Mouse (Mus musculus): ENCODE data around the gene Alox12. TPM values are rescaled to one million over a fixed set of nuclear protein-coding genes. Genes with fewer than 3 reads are reported as not detected.
A peak's percentile ranks its signal among the peaks of the same experiment; 100 is the strongest.

Alox12 gene
- polyA plus RNA-seq (2014; fragmentation: Nextera tagmentation; extraction: Ambion mirVana) = 3.3 and 3.6 TPM in 2 replicates

DNA sequence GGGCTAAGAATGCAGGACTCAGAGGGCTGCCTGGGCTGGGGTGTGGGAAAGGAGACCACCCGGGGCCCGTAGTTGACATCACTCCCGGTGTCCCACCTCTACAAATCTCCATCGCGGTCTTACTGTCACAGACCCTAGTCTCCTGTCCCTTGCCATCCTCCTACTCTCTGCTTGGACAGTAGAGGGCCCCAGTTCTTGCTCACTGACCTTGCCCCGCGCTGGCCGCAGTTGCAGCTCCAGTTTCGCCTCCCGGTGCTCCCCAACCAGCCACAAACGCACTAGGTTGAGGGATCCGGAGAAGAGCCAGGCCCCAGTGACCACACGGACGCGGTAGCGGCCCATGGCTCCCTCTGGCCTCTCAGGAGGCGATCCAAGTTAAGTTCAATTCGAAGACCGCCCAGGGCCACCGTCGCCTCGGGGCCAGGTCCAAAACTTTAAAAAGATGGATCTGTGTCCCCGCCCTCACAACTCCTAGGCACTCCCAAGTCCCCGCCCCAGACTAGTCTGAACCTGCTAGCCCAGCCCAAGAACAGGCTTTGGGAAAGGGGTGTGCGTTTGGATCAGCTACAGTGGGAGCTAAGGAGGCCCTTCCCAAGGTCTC is at the start of gene Alox12:
Alox12 (minus strand) TSS at position 423 of the 601 bp plus-strand sequence.
- Histone ChIP-seq H3K9ac (ENCODE audit: low read depth, low read length) (no peak within 1 kb of the TSS), H3K4me1 (ENCODE audit: control insufficient read depth, insufficient read depth, low read length) (no peaks in the 10 kb centered on the region), H3K9me3 (ENCODE audit: control insufficient read depth, low read length) (no peaks in the 10 kb centered on the region), H3K36me3 (ENCODE audit: control insufficient read depth, insufficient read depth, low read length) (no peaks in the 10 kb centered on the region), H3K27me3 (ENCODE audit: control insufficient read depth, insufficient read depth, low read length) (peaks cover 39% of the 10 kb centered on the region), H3K4me2 (replicated peaks; ENCODE audit: low read depth, low read length) (peak within 1 kb of the TSS; percentile 50), H3K4me3 (ENCODE audit: low read length) (peak within 1 kb of the TSS; percentile 32), H3K27ac (ENCODE audit: low read depth, low read length) (no peak within 1 kb of the TSS)
- WGBS = 1% methylated on average over 25 of the region's 25 CpGs
- peak; percentile 72 for ATAC-seq (ENCODE audit: low FRiP score, low TSS enrichment)

- H3K9me3 ChIP-seq (ENCODE audit: control insufficient read depth, low read length) = peaks cover 5% of the 10 kb centered on the region; the same call in 1 of the 2 replicates
- no peak overlapping the region for H3K4me3 ChIP-seq (ENCODE audit: low read length)
Measured at GRCm38 (mm10) chr11:70302293-70302692, 47.1 kb upstream of the Alox12 start.

DNA sequence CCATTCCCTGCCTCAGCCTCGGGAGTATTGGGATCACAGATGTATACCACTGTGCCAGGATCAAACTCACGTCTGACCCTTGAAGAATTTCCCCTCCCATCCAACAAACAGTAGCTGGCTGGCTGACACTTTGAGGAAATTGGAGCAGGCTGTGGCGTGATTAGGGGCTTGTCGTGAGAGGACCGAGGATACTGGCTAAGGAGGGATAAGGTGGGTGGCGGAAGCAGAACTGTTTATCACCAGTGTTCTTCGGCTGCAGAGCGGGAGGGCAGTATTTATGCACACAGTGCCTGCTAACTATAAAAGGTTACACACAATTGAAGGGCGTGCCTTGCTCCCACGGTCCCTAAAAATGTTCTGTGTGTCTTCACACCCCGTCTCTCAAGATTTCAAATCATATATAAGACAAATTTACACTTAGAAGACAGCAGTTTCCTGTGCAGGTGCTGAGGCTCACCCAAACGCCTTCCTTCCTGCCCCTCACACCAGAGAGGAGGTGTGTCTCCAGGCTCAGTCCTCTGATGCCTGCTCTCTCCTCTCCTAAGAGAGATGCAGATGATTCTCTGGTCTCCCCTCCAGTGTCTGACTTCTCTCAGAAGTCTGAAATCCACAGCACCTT is 42.8 kb upstream of the Alox12 start:
- ATAC-seq (ENCODE audit: low FRiP score, low TSS enrichment) = no peak
- H3K4me1 ChIP-seq (ENCODE audit: control insufficient read depth, insufficient read depth, low read length) = no peaks in the 10 kb centered on the region
- 36% methylated on average over 12 of the region's 12 CpGs for WGBS
- no peak overlapping the region for H3K9ac ChIP-seq (ENCODE audit: low read depth, low read length)
- H3K4me2 ChIP-seq (replicated peaks; ENCODE audit: low read depth, low read length) = no peak overlapping the region
- H3K27ac ChIP-seq (ENCODE audit: low read depth, low read length) = no peak overlapping the region; the same call in 1 of the 2 replicates
- H3K27me3 ChIP-seq (ENCODE audit: control insufficient read depth, insufficient read depth, low read length) = no peaks in the 10 kb centered on the region
- H3K9me3 ChIP-seq (ENCODE audit: control insufficient read depth, low read length) = peaks cover 5% of the 10 kb centered on the region; the same call in 1 of the 2 replicates
- no peak overlapping the region for H3K4me3 ChIP-seq (ENCODE audit: low read length)
- H3K36me3 ChIP-seq (ENCODE audit: control insufficient read depth, insufficient read depth, low read length) = no peaks in the 10 kb centered on the region

More at GRCm38 (mm10) chr11:70302293-70302692, 47.1 kb upstream of the Alox12 start:
- no peak overlapping the region for H3K27ac ChIP-seq (ENCODE audit: low read depth, low read length)
- no peaks in the 10 kb centered on the region for H3K36me3 ChIP-seq (ENCODE audit: control insufficient read depth, insufficient read depth, low read length)
- H3K27me3 ChIP-seq (ENCODE audit: control insufficient read depth, insufficient read depth, low read length) = no peaks in the 10 kb centered on the region
- 82% methylated on average over 4 of the region's 4 CpGs for WGBS
- no peaks in the 10 kb centered on the region for H3K4me1 ChIP-seq (ENCODE audit: control insufficient read depth, insufficient read depth, low read length)
- ATAC-seq (ENCODE audit: low FRiP score, low TSS enrichment) = no peak
- no peak overlapping the region for H3K4me2 ChIP-seq (replicated peaks; ENCODE audit: low read depth, low read length)
- no peak overlapping the region for H3K9ac ChIP-seq (ENCODE audit: low read depth, low read length)

- Histone ChIP-seq H3K4me2 (replicated peaks; ENCODE audit: low read depth, low read length) (no peak overlapping the region), H3K4me3 (ENCODE audit: low read length) (no peak overlapping the region), H3K4me1 (ENCODE audit: control insufficient read depth, insufficient read depth, low read length) (no peaks in the 10 kb centered on the region), H3K27ac (ENCODE audit: low read depth, low read length) (no peak overlapping the region; the same call in 1 of the 2 replicates), H3K27me3 (ENCODE audit: control insufficient read depth, insufficient read depth, low read length) (no peaks in the 10 kb centered on the region), H3K9me3 (ENCODE audit: control insufficient read depth, low read length) (peaks cover 5% of the 10 kb centered on the region; the same call in 1 of the 2 replicates), H3K9ac (ENCODE audit: low read depth, low read length) (no peak overlapping the region), H3K36me3 (ENCODE audit: control insufficient read depth, insufficient read depth, low read length) (no peaks in the 10 kb centered on the region)
- 32% methylated on average over 4 of the region's 4 CpGs for WGBS
- ATAC-seq (ENCODE audit: low FRiP score, low TSS enrichment) = no peak
Measured at GRCm38 (mm10) chr11:70297405-70297804, 42.3 kb upstream of the Alox12 start.

- H3K9me3 ChIP-seq (ENCODE audit: control insufficient read depth, low read length) = no peaks in the 10 kb centered on the region
- H3K9ac ChIP-seq (ENCODE audit: low read depth, low read length) = no peak overlapping the region
- no peaks in the 10 kb centered on the region for H3K36me3 ChIP-seq (ENCODE audit: control insufficient read depth, insufficient read depth, low read length)
- H3K4me2 ChIP-seq (replicated peaks; ENCODE audit: low read depth, low read length) = no peak overlapping the region
- no peaks in the 10 kb centered on the region for H3K27me3 ChIP-seq (ENCODE audit: control insufficient read depth, insufficient read depth, low read length)
- no peaks in the 10 kb centered on the region for H3K4me1 ChIP-seq (ENCODE audit: control insufficient read depth, insufficient read depth, low read length)
- H3K27ac ChIP-seq (ENCODE audit: low read depth, low read length) = no peak overlapping the region
- 92% methylated on average over 6 of the region's 6 CpGs for WGBS
- no peak overlapping the region for H3K4me3 ChIP-seq (ENCODE audit: low read length)
- ATAC-seq (ENCODE audit: low FRiP score, low TSS enrichment) = no peak
Measured at GRCm38 (mm10) chr11:70293881-70294280, 38.7 kb upstream of the Alox12 start.

DNA sequence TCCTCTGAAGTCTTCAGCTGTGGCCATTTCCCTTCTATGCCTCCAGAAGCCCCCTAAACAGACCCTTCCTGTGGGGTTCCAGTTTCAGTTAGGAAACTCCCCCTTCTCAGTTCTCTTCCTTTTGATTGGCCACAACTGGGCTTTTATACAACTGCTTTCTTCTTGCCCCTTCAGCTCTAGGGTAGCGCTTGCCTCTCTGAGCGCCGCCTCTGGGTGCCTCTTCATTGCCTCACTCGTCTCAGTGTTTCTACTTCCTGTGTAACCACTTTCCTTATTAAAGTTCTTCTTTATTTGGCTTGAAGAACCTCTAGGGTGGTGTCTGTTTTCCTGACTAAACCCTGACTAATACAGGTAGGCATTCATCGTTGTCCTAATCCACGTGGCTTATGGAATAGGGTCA is 36.1 kb upstream of the Alox12 start:
- Histone ChIP-seq H3K9me3 (ENCODE audit: control insufficient read depth, low read length) (no peaks in the 10 kb centered on the region), H3K27ac (ENCODE audit: low read depth, low read length) (no peak overlapping the region), H3K4me2 (replicated peaks; ENCODE audit: low read depth, low read length) (no peak overlapping the region), H3K36me3 (ENCODE audit: control insufficient read depth, insufficient read depth, low read length) (no peaks in the 10 kb centered on the region), H3K4me3 (ENCODE audit: low read length) (no peak overlapping the region), H3K4me1 (ENCODE audit: control insufficient read depth, insufficient read depth, low read length) (no peaks in the 10 kb centered on the region), H3K27me3 (ENCODE audit: control insufficient read depth, insufficient read depth, low read length) (no peaks in the 10 kb centered on the region), H3K9ac (ENCODE audit: low read depth, low read length) (no peak overlapping the region)
- WGBS = 86% methylated on average over 6 of the region's 6 CpGs
- ATAC-seq (ENCODE audit: low FRiP score, low TSS enrichment) = no peak

- no peak for ATAC-seq (ENCODE audit: low FRiP score, low TSS enrichment)
- no peak overlapping the region for H3K9ac ChIP-seq (ENCODE audit: low read depth, low read length)
- 48% methylated on average over 6 of the region's 6 CpGs for WGBS
- H3K4me2 ChIP-seq (replicated peaks; ENCODE audit: low read depth, low read length) = no peak overlapping the region
- no peak overlapping the region for H3K4me3 ChIP-seq (ENCODE audit: low read length)
- no peaks in the 10 kb centered on the region for H3K9me3 ChIP-seq (ENCODE audit: control insufficient read depth, low read length)
- no peak overlapping the region for H3K27ac ChIP-seq (ENCODE audit: low read depth, low read length)
- no peaks in the 10 kb centered on the region for H3K4me1 ChIP-seq (ENCODE audit: control insufficient read depth, insufficient read depth, low read length)
- H3K36me3 ChIP-seq (ENCODE audit: control insufficient read depth, insufficient read depth, low read length) = no peaks in the 10 kb centered on the region
- no peaks in the 10 kb centered on the region for H3K27me3 ChIP-seq (ENCODE audit: control insufficient read depth, insufficient read depth, low read length)
Measured at GRCm38 (mm10) chr11:70289236-70289635, 34.1 kb upstream of the Alox12 start.

DNA sequence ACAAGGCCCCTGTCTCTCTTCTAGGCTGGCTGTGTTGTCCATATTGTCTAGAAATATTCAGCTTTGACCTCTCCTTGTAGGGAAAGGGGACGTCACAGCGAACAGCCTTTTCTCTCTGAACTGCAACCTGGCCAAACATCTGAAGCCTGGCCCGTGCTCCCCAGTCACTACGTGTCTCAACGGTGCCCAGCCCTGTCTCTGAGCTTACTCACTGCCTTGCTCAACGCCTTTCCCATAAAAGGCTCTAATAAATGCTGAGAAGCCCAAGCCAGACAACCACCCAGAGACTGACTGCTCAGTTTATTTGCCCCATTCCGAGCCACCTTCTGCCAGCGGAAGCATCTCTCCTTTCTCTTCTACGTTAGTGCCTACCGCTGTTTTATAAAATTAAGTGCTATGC is 32.9 kb upstream of the Alox12 start:
- WGBS = 84% methylated on average over 10 of the region's 10 CpGs
- Histone ChIP-seq H3K36me3 (ENCODE audit: control insufficient read depth, insufficient read depth, low read length) (no peaks in the 10 kb centered on the region), H3K9me3 (ENCODE audit: control insufficient read depth, low read length) (no peaks in the 10 kb centered on the region), H3K9ac (ENCODE audit: low read depth, low read length) (no peak overlapping the region), H3K27me3 (ENCODE audit: control insufficient read depth, insufficient read depth, low read length) (no peaks in the 10 kb centered on the region), H3K4me1 (ENCODE audit: control insufficient read depth, insufficient read depth, low read length) (no peaks in the 10 kb centered on the region), H3K4me3 (ENCODE audit: low read length) (no peak overlapping the region), H3K27ac (ENCODE audit: low read depth, low read length) (no peak overlapping the region), H3K4me2 (replicated peaks; ENCODE audit: low read depth, low read length) (no peak overlapping the region)
- ATAC-seq (ENCODE audit: low FRiP score, low TSS enrichment) = no peak

- Histone ChIP-seq H3K4me3 (ENCODE audit: low read length) (no peak overlapping the region), H3K36me3 (ENCODE audit: control insufficient read depth, insufficient read depth, low read length) (no peaks in the 10 kb centered on the region), H3K9me3 (ENCODE audit: control insufficient read depth, low read length) (no peaks in the 10 kb centered on the region), H3K4me1 (ENCODE audit: control insufficient read depth, insufficient read depth, low read length) (no peaks in the 10 kb centered on the region), H3K27ac (ENCODE audit: low read depth, low read length) (no peak overlapping the region), H3K27me3 (ENCODE audit: control insufficient read depth, insufficient read depth, low read length) (no peaks in the 10 kb centered on the region), H3K4me2 (replicated peaks; ENCODE audit: low read depth, low read length) (no peak overlapping the region), H3K9ac (ENCODE audit: low read depth, low read length) (no peak overlapping the region)
- WGBS = 80% methylated on average over 5 of the region's 5 CpGs
- ATAC-seq (ENCODE audit: low FRiP score, low TSS enrichment) = no peak
Measured at GRCm38 (mm10) chr11:70285686-70286085, 30.5 kb upstream of the Alox12 start.
